Mouse (Mus musculus) embryo, embryonic 9.5 days (tissue): Measurements from ENCODE around the gene Ly6g6c.
"Not testable (repeated sequence)": the region's sequence is repeated elsewhere in the genome, so short reads cannot be mapped to it uniquely, and the experiment has no call there.

Source experiments
- DNase-seq: peaks from one replicate; pipeline ENCODE4 v3.0.0-alpha.2; 2017; ENCODE audit errors: extremely low spot score

Gene Ly6g6c

GRCm38 (mm10) chr17:35031880-35032279, 33.3 kb upstream of the Ly6g6c start:
- DNase-seq, result no peak

- DNase-seq, result no peak
Observed at GRCm38 (mm10) chr17:35032323-35032870, 32.8 kb upstream of the Ly6g6c start.

- not testable (repeated sequence) for DNase-seq
Observed at GRCm38 (mm10) chr17:35033703-35034102, 31.5 kb upstream of the Ly6g6c start.

GRCm38 (mm10) chr17:35034896-35035295, 30.3 kb upstream of the Ly6g6c start:
- DNase-seq, result no peak

GRCm38 (mm10) chr17:35039121-35039873, 25.9 kb upstream of the Ly6g6c start:
- no peak for DNase-seq

- no peak for DNase-seq
Observed at GRCm38 (mm10) chr17:35043794-35044193, 21.4 kb upstream of the Ly6g6c start.

GRCm38 (mm10) chr17:35044904-35045806, 20.0 kb upstream of the Ly6g6c start:
- DNase-seq, result no peak

GRCm38 (mm10) chr17:35045807-35046680, 19.1 kb upstream of the Ly6g6c start:
- no peak for DNase-seq

- DNase-seq, result peak; percentile 99
Observed at GRCm38 (mm10) chr17:35046681-35047455, 18.3 kb upstream of the Ly6g6c start, which contains the start of gene Msh5. Gene Msh5, minus strand, starts transcription at chr17:35046745.

- DNase-seq, result no peak
Observed at GRCm38 (mm10) chr17:35047688-35048087, 17.5 kb upstream of the Ly6g6c start.

GRCm38 (mm10) chr17:35048149-35048931, 16.8 kb upstream of the Ly6g6c start:
- peak; percentile 39 for DNase-seq

- DNase-seq, result no peak
Observed at GRCm38 (mm10) chr17:35048932-35049440, 16.2 kb upstream of the Ly6g6c start.

GRCm38 (mm10) chr17:35049561-35050016, 15.6 kb upstream of the Ly6g6c start, which contains the start of gene Clic1:
Gene Clic1, plus strand, starts transcription at chr17:35049966.
- DNase-seq, result peak; percentile 85

- peak; percentile 81 for DNase-seq
Observed at GRCm38 (mm10) chr17:35050126-35050750, 14.9 kb upstream of the Ly6g6c start.

- DNase-seq, result peak; percentile 79
Observed at GRCm38 (mm10) chr17:35051156-35052086, 13.8 kb upstream of the Ly6g6c start.

- no peak for DNase-seq
Observed at GRCm38 (mm10) chr17:35052271-35052798, 12.9 kb upstream of the Ly6g6c start.

- DNase-seq, result no peak
Observed at GRCm38 (mm10) chr17:35055691-35056495, 9.3 kb upstream of the Ly6g6c start.
